Mouse (Mus musculus) Muller cell, postnatal 12 days (primary cell): ENCODE data around the gene Slc17a9.
"Not testable (repeated sequence)": the region's sequence is repeated elsewhere in the genome, so short reads cannot be mapped to it uniquely, and the experiment has no call there.

ENCODE experiments used
- DNase-seq: peaks from one replicate; pipeline ENCODE4 v3.0.0-alpha.2; 2015; ENCODE audit errors: inconsistent ontology term

The Slc17a9 gene

GRCm38 (mm10) chr2:180710276-180711155 lies 14.5 kb upstream of the Slc17a9 start:
- DNase-seq: peak; percentile 47

GRCm38 (mm10) chr2:180711527-180711926 lies 13.5 kb upstream of the Slc17a9 start:
- DNase-seq: no peak

- no peak for DNase-seq
Measured at GRCm38 (mm10) chr2:180712037-180712689, 12.9 kb upstream of the Slc17a9 start.

- not testable (repeated sequence) for DNase-seq
Measured at GRCm38 (mm10) chr2:180722748-180723147, 2.3 kb upstream of the Slc17a9 start.

- no peak for DNase-seq
Measured at GRCm38 (mm10) chr2:180723865-180724264, 1.2 kb upstream of the Slc17a9 start.

- no peak for DNase-seq
Measured at GRCm38 (mm10) chr2:180725414-180725778, 333 bp downstream of the Slc17a9 start.

- DNase-seq: no peak
Measured at GRCm38 (mm10) chr2:180725856-180726629, 980 bp downstream of the Slc17a9 start.

- no peak for DNase-seq
Measured at GRCm38 (mm10) chr2:180726658-180727442, 1.8 kb downstream of the Slc17a9 start.

GRCm38 (mm10) chr2:180727613-180728021 lies 2.6 kb downstream of the Slc17a9 start:
- no peak for DNase-seq

- no peak for DNase-seq
Measured at GRCm38 (mm10) chr2:180731036-180731435, 6.0 kb downstream of the Slc17a9 start.

- DNase-seq: no peak
Measured at GRCm38 (mm10) chr2:180731984-180732383, 6.9 kb downstream of the Slc17a9 start.

- DNase-seq: no peak
Measured at GRCm38 (mm10) chr2:180735232-180735631, 10.2 kb downstream of the Slc17a9 start.

GRCm38 (mm10) chr2:180737984-180738383 lies 12.9 kb downstream of the Slc17a9 start:
- DNase-seq: no peak

- no peak for DNase-seq
Measured at GRCm38 (mm10) chr2:180740349-180740748, 15.3 kb downstream of the Slc17a9 start.

GRCm38 (mm10) chr2:180741421-180741820 lies 16.4 kb downstream of the Slc17a9 start:
- DNase-seq: no peak

- DNase-seq: no peak
Measured at GRCm38 (mm10) chr2:180742820-180743219, 17.8 kb downstream of the Slc17a9 start.

GRCm38 (mm10) chr2:180743321-180743720 lies 18.3 kb downstream of the Slc17a9 start:
- no peak for DNase-seq

GRCm38 (mm10) chr2:180745248-180745927 lies 20.3 kb downstream of the Slc17a9 start:
- peak; percentile 74 for DNase-seq

GRCm38 (mm10) chr2:180746569-180747192 lies 21.6 kb downstream of the Slc17a9 start:
- DNase-seq: no peak

- DNase-seq: no peak
Measured at GRCm38 (mm10) chr2:180748904-180749303, 23.8 kb downstream of the Slc17a9 start.
